Mouse (Mus musculus) lung, postnatal 0 days (tissue): Measurements from ENCODE around the gene Dhx16. TPM values are rescaled to one million over a fixed set of nuclear protein-coding genes. Genes with fewer than 3 reads are reported as not detected.

Experiments used
- ATAC-seq: fragments of 200-750 bp; cut with Nextera tagmentation; 2 replicates; pipeline ENCODE4 v1.8.0; 2017; ENCODE audit warnings: moderate library complexity
- DNase-seq: peaks from one replicate; pipeline ENCODE4 v3.0.0-alpha.2; 2016; ENCODE audit warnings: low spot score
- H3K27ac ChIP-seq: fragments of 300-500 bp; sonication (generic); 2 replicates; pipeline ENCODE4 v1.5.1; 2014; ENCODE audit warnings: antibody characterized with exemption, mild to moderate bottlenecking, low read length, mixed read lengths
- H3K27me3 ChIP-seq: fragments of 300-500 bp; sonication (generic); replicated peaks from 2 replicates; pipeline ENCODE4 v1.6.1; 2014; ENCODE audit warnings: low read length, mixed read lengths; ENCODE audit not compliant: insufficient read depth
- H3K36me3 ChIP-seq: fragments of 300-500 bp; sonication (generic); 2 replicates; pipeline ENCODE4 v1.6.1; 2014; ENCODE audit warnings: low read length, mixed read lengths; ENCODE audit not compliant: insufficient read depth
- H3K4me1 ChIP-seq: fragments of 300-500 bp; sonication (generic); 2 replicates; pipeline ENCODE4 v1.6.1; 2014; ENCODE audit warnings: antibody characterized with exemption, low read depth, low read length, mixed read lengths; ENCODE audit not compliant: insufficient read depth
- H3K4me2 ChIP-seq: fragments of 300-500 bp; sonication (generic); replicated peaks from 2 replicates; pipeline ENCODE4 v1.6.1; 2014; ENCODE audit warnings: low read depth, mild to moderate bottlenecking, low read length, moderate library complexity, mixed read lengths
- H3K4me3 ChIP-seq: fragments of 300-500 bp; sonication (generic); 2 replicates; pipeline ENCODE4 v1.5.1; 2014; ENCODE audit warnings: low read depth, low read length
- H3K9ac ChIP-seq: fragments of 300-500 bp; sonication (generic); replicated peaks from 2 replicates; pipeline ENCODE4 v1.6.1; 2014; ENCODE audit warnings: low read depth, mild to moderate bottlenecking
- H3K9me3 ChIP-seq: fragments of 300-500 bp; sonication (generic); 2 replicates; pipeline ENCODE4 v1.6.1; 2016; ENCODE audit warnings: low read length, mixed read lengths
- CTCF ChIP-seq: IDR thresholded peaks from 2 replicates; pipeline ENCODE4 v1.5.1; 2016; ENCODE audit warnings: antibody characterized with exemption, mild to moderate bottlenecking
- EP300 ChIP-seq: IDR thresholded peaks from 2 replicates; pipeline ENCODE4 v1.6.1; 2016; ENCODE audit warnings: antibody characterized with exemption, mild to moderate bottlenecking, control low read depth
- WGBS: fragments of 180-500 bp; shearing (Covaris S2); extraction: QIAGEN DNeasy Blood & Tissue Kit; methylation state at CpG from one replicate; pipeline ENCODE4 v1.1.7; 2014; 5-methylcytosine and 5-hydroxymethylcytosine counted together
- polyA plus RNA-seq: library from polyadenylated mRNA; unstranded; fragments of >200 nt; fragmentation: Nextera tagmentation; extraction: Ambion mirVana; gene quantifications from 2 replicates; pipeline ENCODE4 v1.2.1, GENCODE M21; 2015

Gene Dhx16
- polyA plus RNA-seq, 1 experiment from 2014 or later, result 22.3 TPM

DNA sequence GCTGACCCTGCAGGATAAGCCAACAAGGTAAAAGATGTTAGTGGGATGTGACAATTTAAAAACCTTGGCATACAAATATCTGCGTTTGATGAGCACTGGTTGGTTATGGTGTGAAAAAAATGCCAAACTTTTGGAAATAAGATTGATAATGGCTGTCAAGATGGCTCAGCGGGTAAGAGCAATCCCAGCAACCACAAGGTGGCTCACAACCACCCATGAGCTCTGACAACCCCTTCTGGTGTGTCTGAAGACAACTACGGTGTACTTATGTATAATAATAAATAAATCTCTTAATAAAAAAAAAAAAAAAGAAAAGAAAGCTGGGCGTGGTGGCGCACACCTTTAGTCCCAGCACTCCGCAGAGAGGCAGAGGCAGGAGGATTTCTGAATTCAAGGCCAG is 35.4 kb downstream of the Dhx16 start:
- no peaks in the 10 kb centered on the region for H3K9me3 ChIP-seq
- no peak overlapping the region; the same call in 1 of the 2 replicates for H3K4me2 ChIP-seq
- H3K9ac ChIP-seq, result no peak overlapping the region
- no peak for ATAC-seq
- DNase-seq, result no peak
- no peaks in the 10 kb centered on the region for H3K27me3 ChIP-seq
- H3K4me3 ChIP-seq, result no peak overlapping the region
- TF ChIP-seq EP300, result no peak
- TF ChIP-seq CTCF, result peak; percentile 20; the same call in 1 of the 2 replicates
- H3K27ac ChIP-seq, result no peak overlapping the region
- 69% methylated on average over 6 of the region's 6 CpGs for WGBS
- no peaks in the 10 kb centered on the region for H3K36me3 ChIP-seq
- H3K4me1 ChIP-seq, result peaks cover 8% of the 10 kb centered on the region; the same call in 1 of the 2 replicates

DNA sequence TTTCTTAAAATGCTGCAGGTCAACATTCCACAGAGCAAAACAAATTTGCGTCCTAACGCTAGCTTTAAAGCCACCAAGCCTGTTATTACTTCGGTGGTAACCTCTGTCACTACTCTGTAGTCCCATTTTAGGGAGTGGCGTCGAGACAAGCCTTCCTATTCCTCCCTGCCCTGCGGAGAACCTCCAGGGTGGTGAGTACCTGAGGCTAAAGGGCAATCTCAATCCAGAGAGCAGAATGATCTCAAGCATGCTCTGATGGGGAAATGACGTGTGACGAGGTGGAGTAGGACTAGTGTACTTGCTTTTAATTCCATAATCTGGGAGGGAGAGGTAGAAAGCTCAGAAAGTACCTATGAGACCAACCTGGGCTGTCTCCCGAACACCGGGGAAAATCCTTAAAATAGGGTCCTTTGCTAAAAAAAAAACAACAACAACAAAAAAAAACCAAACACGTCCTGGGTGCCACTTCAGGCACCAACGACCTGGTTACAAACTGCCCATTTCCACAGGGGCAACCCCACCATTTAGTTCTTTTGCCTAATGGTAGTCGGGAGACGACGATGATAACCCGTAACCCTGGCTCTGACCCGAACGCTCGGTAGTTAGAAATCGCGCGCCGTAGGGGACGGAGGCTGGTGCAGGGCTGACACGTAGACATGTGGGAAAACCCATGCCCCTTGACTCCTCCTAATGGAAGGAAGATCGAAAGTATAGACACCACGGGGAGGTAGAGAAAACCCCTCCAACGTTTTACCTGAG is 36.1 kb downstream of the Dhx16 start:
- DNase-seq (peak; percentile 75), ATAC-seq (no peak)
- no peaks in the 10 kb centered on the region for H3K27me3 ChIP-seq

DNA sequence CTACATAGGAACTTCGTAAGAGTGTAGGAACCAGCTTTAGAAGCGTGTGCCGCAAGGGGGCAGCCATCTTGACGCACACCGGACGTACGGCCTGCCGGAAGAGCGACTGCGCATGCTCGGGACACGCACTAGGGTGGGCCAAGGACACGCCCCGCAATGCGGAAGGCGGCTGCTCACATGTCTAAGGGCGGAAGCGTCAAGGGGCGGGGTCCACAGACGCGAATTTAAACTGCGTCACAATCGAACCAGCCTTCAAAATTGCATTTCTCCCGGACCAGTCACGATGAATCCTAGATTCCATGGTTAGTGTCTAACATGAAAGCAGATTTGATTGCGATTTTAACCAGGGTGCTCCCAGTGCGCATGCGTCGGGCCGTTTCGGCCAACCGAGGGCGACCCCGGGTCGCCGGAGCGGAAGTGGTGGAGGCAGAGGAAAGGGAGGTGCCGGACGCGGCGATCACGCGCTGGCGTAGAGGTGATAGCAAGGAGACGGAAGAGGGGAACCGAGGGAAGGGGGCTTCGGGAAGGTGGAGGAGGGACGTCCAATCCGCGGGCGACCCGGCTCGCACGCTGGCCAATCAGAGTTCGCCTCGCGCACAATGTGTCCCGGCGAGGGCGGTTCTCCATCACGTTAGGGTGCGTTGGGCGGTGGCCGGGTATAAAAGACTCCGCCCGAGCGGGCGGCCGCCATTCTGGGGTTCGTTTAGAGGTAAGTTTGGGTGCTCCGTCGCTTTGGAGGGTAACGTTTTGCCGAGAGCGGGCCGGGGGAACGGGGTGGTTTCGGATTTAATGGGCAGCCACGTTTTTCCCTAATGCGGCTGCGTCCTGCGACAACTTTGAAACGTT is 36.9 kb downstream of the Dhx16 start, which contains the start of the genes Mrps18b and Ppp1r10:
TSS of gene Mrps18b (minus strand) at position 93 of the 846 bp plus-strand sequence.
TSS of gene Ppp1r10 (plus strand) at position 138 of the 846 bp plus-strand sequence.
- Histone ChIP-seq H3K4me3 (peak within 1 kb of the TSS; percentile 76), H3K9me3 (no peaks in the 10 kb centered on the region), H3K27ac (peak within 1 kb of the TSS; percentile 99), H3K36me3 (no peaks in the 10 kb centered on the region), H3K4me2 (peak within 1 kb of the TSS; percentile 70), H3K9ac (peak within 1 kb of the TSS; percentile 99), H3K4me1 (peaks cover 19% of the 10 kb centered on the region), H3K27me3 (no peaks in the 10 kb centered on the region)
- DNase-seq (peak; percentile 100), ATAC-seq (peak; percentile 93)
- under 1% methylated on average over 83 of the region's 83 CpGs for WGBS
- peak; percentile 77 for TF ChIP-seq CTCF
- TF ChIP-seq EP300, result peak; percentile 81

More for the DNA sequence above, 36.1 kb downstream of the Dhx16 start:
- peak overlapping the region; percentile 39 for H3K9ac ChIP-seq
- peak overlapping the region; percentile 62 for H3K4me2 ChIP-seq
- H3K4me3 ChIP-seq, result peak overlapping the region; percentile 76
- TF ChIP-seq CTCF, result no peak
- TF ChIP-seq EP300, result no peak
- H3K9me3 ChIP-seq, result no peaks in the 10 kb centered on the region
- peak overlapping the region; percentile 91 for H3K27ac ChIP-seq
- WGBS, result 3% methylated on average over 28 of the region's 28 CpGs
- no peaks in the 10 kb centered on the region for H3K36me3 ChIP-seq
- peaks cover 16% of the 10 kb centered on the region for H3K4me1 ChIP-seq

DNA sequence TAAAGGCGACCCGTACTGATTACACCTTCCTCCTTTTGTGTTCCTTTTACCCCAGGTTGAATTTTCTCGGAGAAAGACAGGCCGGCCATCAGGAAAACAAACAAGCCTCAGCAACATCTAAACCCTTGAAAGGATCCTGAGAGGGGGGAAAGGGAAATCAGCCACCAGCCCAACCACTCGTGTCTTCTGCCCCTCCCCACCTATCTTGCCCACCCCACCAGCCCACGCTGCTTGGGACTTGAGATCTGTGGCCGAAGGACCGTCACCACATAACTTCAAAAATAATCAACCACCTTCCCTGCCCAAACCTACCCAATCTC is 37.5 kb downstream of the Dhx16 start:
- Histone ChIP-seq H3K4me3 (peak overlapping the region; percentile 76), H3K4me1 (peaks cover 22% of the 10 kb centered on the region), H3K27ac (peak overlapping the region; percentile 99), H3K9ac (peak overlapping the region; percentile 99), H3K36me3 (no peaks in the 10 kb centered on the region), H3K4me2 (peak overlapping the region; percentile 70), H3K9me3 (no peaks in the 10 kb centered on the region), H3K27me3 (no peaks in the 10 kb centered on the region)
- ATAC-seq (no peak), DNase-seq (peak; percentile 54)
- TF ChIP-seq EP300, result no peak
- TF ChIP-seq CTCF, result no peak
- WGBS, result 1% methylated on average over 8 of the region's 8 CpGs

DNA sequence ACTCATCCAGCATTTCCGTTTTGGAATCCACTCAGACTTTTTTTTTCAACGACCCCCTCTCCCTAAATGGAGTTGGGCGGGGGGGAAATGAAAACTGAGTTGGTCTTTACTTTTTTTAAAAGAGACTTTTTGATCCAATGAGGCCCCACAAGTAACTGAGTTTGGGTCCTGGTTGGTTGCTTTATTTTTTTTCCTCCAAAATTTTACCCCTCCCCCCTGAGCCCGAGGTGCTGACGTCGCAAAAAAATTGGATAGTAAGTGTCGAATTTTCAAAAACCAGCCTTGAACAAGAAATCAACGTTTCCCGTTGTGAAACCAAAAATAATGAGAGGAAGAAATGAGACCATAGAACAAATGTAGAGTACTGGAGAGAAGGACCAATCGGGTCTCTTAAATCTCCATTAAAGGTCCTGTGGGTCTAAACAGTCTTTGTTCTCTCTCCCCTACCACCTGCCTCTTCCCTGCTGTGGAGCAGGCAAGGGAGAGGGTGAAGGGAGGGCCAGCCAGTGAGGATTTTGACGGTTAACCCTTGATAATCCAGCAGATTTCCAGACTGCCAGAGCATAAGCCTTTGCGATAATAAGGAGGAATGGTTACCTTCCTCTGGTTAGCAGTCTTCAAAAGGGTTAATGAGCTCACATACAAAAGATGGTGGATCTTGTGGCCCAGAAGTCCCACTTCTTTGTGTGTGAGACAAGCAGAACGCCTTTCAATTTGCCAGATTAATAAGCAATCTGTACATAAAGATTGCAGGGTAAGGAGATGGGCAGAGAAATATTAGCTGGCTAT is 38.0 kb downstream of the Dhx16 start:
- under 1% methylated on average over 13 of the region's 13 CpGs for WGBS
- peak; percentile 58 for TF ChIP-seq EP300
- no peak for TF ChIP-seq CTCF
- Histone ChIP-seq H3K9me3 (no peaks in the 10 kb centered on the region), H3K27me3 (no peaks in the 10 kb centered on the region), H3K4me2 (peak overlapping the region; percentile 70), H3K36me3 (no peaks in the 10 kb centered on the region), H3K4me3 (peak overlapping the region; percentile 76), H3K9ac (peak overlapping the region; percentile 99), H3K27ac (peak overlapping the region; percentile 99), H3K4me1 (peaks cover 22% of the 10 kb centered on the region)
- ATAC-seq (no peak), DNase-seq (peak; percentile 85)
